Mouse (Mus musculus) Patski (cell line): ENCODE measurements around the gene Slc44a4. TPM values are rescaled to one million over a fixed set of nuclear protein-coding genes. Genes with fewer than 3 reads are reported as not detected.
"Not testable (repeated sequence)": the region's sequence is repeated elsewhere in the genome, so short reads cannot be mapped to it uniquely, and the experiment has no call there.

Source experiments
- ATAC-seq: fragments of 100-300 bp; one replicate; pipeline ENCODE4 v1.8.0; 2021
- CTCF ChIA-PET: fragments of 350-600 bp; sonication (Branson Sonifier 250); formaldehyde crosslinking; loops from one replicate; lab custom pipeline; 2022; ENCODE audit warnings: inconsistent platforms; lab: Charles Lee
- POLR2A ChIA-PET: fragments of 350-600 bp; sonication (Branson Sonifier 250); formaldehyde crosslinking; loops from one replicate; lab custom pipeline; 2022; ENCODE audit warnings: antibody characterized with exemption, inconsistent platforms; lab: Charles Lee
- DNase-seq: peaks from one replicate; pipeline ENCODE4 v3.0.0-alpha.2; 2011; ENCODE audit warnings: low read depth, low spot score
- H3K27me3 ChIP-seq: fragments of 371-371 bp; one replicate; pipeline ENCODE4 v1.5.1; 2021
- CTCF ChIP-seq: fragments of 100-300 bp; IDR thresholded peaks from one replicate; pipeline ENCODE4 v1.5.1; 2021
- in situ Hi-C: fragments of 300-500 bp; cut with MboI; formaldehyde crosslinking; loops from 3 replicates; pipeline ENCODE4 v1.11.1; 2018; ENCODE audit warnings: low pct_unique_long_range_greater_than_20kb, mixed read lengths
- polyA plus RNA-seq: library from polyadenylated mRNA; unstranded; gene quantifications from one replicate; pipeline ENCODE4 v1.2.3, GENCODE M21; 2021

Gene Slc44a4
- polyA plus RNA-seq, 1 experiment from 2014 or later: 0.37 TPM

DNA sequence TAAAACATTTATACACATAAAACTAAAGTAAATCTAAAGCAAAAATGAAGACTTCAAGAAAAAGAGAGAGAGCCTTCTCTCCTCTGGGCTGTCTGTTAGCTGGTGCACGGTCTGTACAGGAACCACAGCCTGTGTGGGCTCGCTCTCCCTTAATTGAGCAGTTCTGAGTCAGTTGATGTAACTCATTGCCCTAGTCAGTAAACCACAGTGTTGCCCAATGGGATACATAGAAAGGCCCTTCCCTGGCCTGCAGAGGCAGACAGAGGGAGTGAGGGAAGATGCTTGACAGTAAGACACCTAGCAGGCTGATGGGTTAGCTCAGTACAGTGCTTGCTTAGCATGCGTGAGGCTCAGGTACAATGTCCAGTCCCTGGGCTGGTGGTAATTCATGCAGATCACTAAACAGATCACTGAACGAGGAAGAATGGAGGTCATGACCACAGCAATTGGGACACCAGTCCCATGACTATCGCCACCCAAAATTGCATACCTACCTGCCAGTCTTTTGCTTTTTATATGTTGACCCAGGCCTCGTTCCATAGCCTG, 23.8 kb downstream of the Slc44a4 start:
- no peak for TF ChIP-seq CTCF
- POLR2A ChIA-PET: interaction anchor here (1.3 kb wide), 1 partner anchor 13 kb away, joined by 3 read pairs; no protein-coding TSS in a partner anchor
- ATAC-seq (no peak), DNase-seq (no peak)
- in situ Hi-C loops: no loop called here
- CTCF ChIA-PET: no interaction called here
- no peaks in the 10 kb centered on the region for H3K27me3 ChIP-seq

DNA sequence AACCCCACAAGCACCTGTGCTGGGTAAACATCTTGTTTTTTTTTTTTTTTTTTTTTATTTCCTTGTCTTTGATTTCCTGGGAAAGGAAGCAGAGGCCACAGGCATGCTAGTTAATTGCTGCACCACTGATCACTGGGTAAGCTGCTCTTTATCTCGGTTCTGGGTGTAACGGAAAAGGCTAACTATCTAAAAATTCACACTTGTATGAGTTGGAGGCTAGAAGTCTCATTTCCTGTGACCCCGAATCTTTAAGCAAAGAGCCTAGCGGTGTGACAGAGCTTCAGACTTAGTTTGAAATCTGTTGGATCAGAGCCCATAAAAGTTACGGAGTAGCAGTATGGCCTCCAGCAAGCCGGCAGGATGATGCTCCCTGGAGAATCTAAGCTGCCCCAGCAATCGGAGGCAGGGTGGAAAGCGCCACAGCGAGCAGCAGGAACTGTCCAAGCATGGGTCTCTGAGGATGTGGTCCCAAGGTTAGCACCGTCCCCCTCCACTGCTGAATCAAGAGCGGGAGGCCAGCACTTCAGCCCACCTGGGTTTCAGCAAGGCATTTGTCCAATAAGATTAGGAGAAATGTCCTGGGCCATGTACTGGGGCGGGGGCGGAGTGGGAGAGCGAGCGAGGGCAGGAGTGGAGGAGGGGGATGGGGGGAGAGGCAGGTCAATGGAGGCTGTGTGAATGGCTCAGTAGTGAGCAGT, 27.2 kb downstream of the Slc44a4 start:
- no peak for TF ChIP-seq CTCF
- in situ Hi-C loops: loop anchor here (5.0 kb wide), 1 partner anchor 79 kb away; the partner anchor contains the start of gene Cfb
- no peak for DNase-seq
- POLR2A ChIA-PET: interaction anchor here (1.1 kb wide), 1 partner anchor 9 kb away, joined by 4 read pairs; no protein-coding TSS in a partner anchor
- no peaks in the 10 kb centered on the region for H3K27me3 ChIP-seq
- ATAC-seq: no peak
- CTCF ChIA-PET: no interaction called here

DNA sequence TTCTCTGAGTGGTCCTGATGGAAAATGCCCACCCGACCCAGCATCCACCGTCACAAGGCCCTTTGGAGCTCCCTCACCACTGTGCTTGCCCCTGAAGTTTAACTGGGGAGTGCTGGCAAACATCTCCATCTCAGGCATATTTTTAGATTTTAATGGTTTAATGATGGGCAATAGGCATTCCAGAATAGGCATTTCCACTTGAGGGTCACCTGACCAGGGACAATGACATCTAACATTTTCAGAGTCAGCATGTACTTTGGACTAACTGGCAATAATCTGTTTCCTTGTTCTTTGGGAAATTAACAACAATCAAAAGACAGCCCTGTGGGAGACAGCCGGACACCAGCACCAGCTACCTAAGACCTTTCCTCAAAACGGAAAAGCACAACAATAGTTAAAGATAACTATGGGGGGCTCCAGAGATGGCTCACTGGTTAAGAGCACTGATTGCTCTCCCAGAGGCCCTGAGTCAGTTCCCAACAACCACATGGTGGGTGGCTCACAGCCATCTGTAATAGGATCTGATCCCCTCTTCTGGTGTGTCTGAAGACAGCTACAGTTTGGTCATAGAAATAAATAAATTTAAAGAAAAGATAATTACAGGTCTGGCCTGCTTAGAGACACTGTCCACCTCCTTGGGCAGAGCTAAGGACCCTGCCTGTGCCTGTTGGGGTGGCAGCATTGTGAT, 29.0 kb downstream of the Slc44a4 start:
- no peak for TF ChIP-seq CTCF
- in situ Hi-C loops: loop anchor here (5.0 kb wide), 1 partner anchor 81 kb away; the partner anchor contains the start of gene Cfb
- ChIA-PET CTCF (interaction anchor here (0.6 to 1.4 kb wide), 4 partner anchors 10 to 41 kb away, joined by 3 read pairs; no protein-coding TSS in a partner anchor), POLR2A (interaction anchor here (0.6 to 0.9 kb wide), 3 partner anchors 23 to 140 kb away, joined by 3 to 7 read pairs (median 4); no protein-coding TSS in a partner anchor)
- ATAC-seq (no peak), DNase-seq (no peak)
- no peaks in the 10 kb centered on the region for H3K27me3 ChIP-seq

DNA sequence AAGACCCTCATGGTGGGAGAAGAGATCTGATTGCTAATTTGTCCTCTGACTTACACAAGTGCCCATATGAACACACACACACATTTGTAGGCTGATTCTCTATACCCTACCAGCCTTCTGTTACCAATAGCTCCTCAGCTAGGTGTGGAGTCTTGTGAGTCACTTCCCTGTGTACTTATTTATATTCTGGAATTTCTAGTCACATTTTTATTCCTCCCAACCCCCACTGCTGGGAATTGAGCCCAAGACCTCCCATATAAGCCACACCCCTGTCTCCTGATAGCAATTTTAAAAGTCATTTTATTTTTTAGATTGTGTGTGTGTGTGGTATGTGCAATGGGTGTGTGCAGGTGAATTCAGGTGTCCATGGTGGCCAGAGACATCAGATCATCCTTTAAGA, 30.1 kb downstream of the Slc44a4 start:
- ATAC-seq: no peak

DNA sequence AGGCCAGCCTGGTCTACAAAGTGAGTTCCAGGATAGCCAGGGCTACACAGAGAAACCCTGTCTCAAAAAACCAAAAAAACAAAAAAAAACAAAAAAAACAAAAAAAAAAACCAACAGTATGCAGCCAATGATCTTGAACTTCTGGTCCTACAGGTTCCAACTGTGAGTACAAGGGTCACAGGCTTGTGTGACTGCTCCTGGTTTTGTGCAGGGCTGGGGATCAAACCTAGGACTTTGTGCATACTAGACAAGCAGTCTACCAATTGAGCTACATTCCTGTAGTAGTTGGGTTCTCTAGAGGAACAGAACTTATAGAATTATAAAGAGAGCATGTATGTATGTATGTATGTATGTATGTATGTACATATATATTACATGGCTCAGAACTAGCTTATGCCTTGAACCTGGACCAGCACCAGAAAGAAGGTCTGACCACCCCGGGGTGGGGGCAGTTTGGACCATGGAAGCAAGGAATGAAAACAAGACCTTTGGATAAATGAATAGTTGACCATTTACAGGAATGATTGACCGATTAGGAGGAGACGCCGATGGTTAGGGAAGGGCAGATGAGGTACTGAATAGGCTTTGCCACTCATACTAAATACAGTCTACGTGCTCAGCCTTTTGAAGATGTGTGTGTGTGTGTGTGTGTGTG, 32.3 kb downstream of the Slc44a4 start:
- H3K27me3 ChIP-seq: no peaks in the 10 kb centered on the region
- ATAC-seq: no peak
- ChIA-PET POLR2A (interaction anchor here (0.5 kb wide), 1 partner anchor 220 kb away, joined by 7 read pairs; no protein-coding TSS in a partner anchor), CTCF (interaction anchor here (1.4 kb wide), 1 partner anchor 15 kb away, joined by 6 read pairs; the partner anchor contains the start of gene Neu1)
- no peak for TF ChIP-seq CTCF
- DNase-seq: no peak
- in situ Hi-C loops: loop anchor here (5.0 kb wide), 1 partner anchor 34 kb away; the partner anchor contains the start of gene Slc44a4

More for the DNA sequence above, 30.1 kb downstream of the Slc44a4 start:
- DNase-seq: no peak
- in situ Hi-C loops: loop anchor here (5.0 kb wide), 1 partner anchor 82 kb away; the partner anchor contains the start of gene Cfb
- ChIA-PET POLR2A (no interaction called here), CTCF (interaction anchor here (1.4 to 1.6 kb wide), 2 partner anchors 9 to 20 kb away, joined by 3 to 4 read pairs; no protein-coding TSS in a partner anchor)
- no peak for TF ChIP-seq CTCF
- no peaks in the 10 kb centered on the region for H3K27me3 ChIP-seq

DNA sequence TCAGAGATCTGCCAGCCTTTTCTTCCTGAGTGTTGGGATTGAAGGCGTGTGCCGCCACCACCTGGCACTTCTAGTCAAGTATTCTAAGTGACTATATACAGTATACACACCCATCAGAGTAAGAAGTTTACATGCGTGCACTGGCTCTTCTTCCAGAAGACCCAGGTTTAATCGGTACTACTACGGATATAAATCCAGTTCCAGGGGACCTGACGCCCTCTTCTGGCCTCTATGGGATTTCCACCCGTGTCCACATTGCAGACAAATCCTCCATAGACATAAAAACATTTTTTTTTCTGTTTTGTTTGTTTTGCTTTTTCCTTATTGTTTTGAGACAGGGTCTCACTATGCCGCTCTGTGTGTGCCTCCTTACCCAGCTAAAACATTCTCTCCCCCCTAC, 33.3 kb downstream of the Slc44a4 start:
- DNase-seq: no peak
- no peak for ATAC-seq
- ChIA-PET CTCF (interaction anchor here (1.0 to 1.5 kb wide), 2 partner anchors 91 to 157 kb away, joined by 3 to 4 read pairs; no protein-coding TSS in a partner anchor), POLR2A (interaction anchor here (1.0 kb wide), 1 partner anchor 17 kb away, joined by 4 read pairs; the partner anchor contains the start of gene Neu1)
- no peaks in the 10 kb centered on the region for H3K27me3 ChIP-seq
- in situ Hi-C loops: loop anchor here (5.0 kb wide), 1 partner anchor 35 kb away; the partner anchor contains the start of gene Slc44a4
- peak; percentile 82 for TF ChIP-seq CTCF

DNA sequence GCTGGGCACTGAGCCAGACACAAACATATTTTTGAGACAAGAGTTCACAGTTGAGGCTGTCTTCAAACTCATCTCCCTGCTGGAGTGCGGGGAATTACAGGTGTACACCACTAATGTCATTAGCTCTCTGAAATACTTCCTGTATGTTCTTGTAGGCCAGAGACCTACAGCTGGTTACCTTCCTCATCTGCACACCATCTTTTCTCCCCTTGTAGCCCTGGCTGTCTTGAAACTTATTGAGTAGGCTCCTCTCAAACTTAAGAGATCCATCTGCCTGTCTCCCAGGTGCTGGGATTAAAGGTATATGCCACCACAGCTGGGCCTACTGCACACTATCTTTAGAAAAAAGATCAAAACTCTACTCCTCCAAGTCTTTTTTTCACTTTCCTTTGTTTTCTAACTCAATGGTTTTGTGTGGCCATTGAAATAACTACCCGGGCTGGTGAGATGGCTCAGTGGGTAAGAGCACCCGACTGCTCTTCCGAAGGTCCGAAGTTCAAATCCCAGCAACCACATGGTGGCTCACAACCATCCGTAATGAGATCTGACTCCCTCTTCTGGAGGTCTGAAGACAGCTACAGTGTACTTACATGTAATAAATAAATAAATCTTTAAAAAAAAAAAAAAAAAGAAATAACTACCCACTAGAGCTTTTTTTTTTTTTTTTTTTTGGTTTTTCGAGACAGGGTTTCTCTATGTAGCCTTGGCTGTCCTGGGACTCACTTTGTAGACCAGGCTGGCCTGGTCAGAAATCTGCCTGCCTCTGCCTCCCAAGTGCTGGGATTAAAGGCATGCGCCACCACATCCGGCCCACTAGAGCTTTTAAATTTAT, 34.7 kb downstream of the Slc44a4 start:
- ChIA-PET POLR2A (interaction anchor here (0.6 to 1.8 kb wide), 3 partner anchors 18 to 93 kb away, joined by 3 to 4 read pairs (median 3); partner anchors contain the start of gene Neu1), CTCF (interaction anchor here (0.9 to 4.6 kb wide), 4 partner anchors 35 to 156 kb away, joined by 3 to 22 read pairs (median 4); no protein-coding TSS in a partner anchor)
- not testable (repeated sequence) for DNase-seq, H3K27me3 ChIP-seq, ATAC-seq
- in situ Hi-C loops: loop anchor here (5.0 kb wide), 1 partner anchor 37 kb away; the partner anchor contains the start of gene Slc44a4

DNA sequence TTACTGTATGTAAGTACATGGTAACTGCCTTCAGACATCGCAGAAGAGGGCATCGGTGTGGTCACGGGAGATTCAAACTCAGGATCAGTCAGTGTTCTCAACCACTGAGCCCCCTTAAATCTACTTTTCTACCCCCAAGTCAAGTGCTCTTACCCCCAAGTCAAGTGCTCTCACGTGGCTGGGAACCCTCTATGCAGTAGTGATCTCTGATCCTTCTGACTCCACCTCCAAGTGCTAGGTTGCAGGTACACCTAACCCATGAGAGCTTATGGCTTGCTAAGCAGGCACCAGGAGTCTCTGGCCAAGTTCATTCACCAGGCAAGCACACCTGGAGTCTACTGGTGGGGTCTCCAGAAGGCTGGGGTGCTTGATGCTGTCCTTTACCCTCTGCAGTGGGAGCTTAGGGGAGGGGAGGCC, 35.3 kb downstream of the Slc44a4 start:
- POLR2A ChIA-PET: interaction anchor here (0.6 to 1.8 kb wide), 4 partner anchors 15 to 93 kb away, joined by 3 to 9 read pairs (median 4); no protein-coding TSS in a partner anchor
- CTCF ChIA-PET: interaction anchor here (1.6 to 4.6 kb wide), 3 partner anchors 33 to 94 kb away, joined by 4 to 22 read pairs (median 6); no protein-coding TSS in a partner anchor
- in situ Hi-C loops: loop anchor here (5.0 kb wide), 1 partner anchor 37 kb away; the partner anchor contains the start of gene Slc44a4
- DNase-seq: no peak
- no peak for ATAC-seq
- no peak for TF ChIP-seq CTCF
- no peaks in the 10 kb centered on the region for H3K27me3 ChIP-seq
